Mouse (Mus musculus) small intestine, adult 2 months (tissue): ENCODE measurements at regions not wholly inside any gene's neighbourhood (a gene's known extent, or its start where the extent isn't known, plus 50 kb on each side); places are given as distances from the start of the nearest gene placed in this dataset.

ENCODE experiments used
- H3K27ac ChIP-seq: fragments of 200-500 bp; 2 replicates; pipeline ENCODE4 v1.5.1; 2012; ENCODE audit warnings: low read depth, low read length, control low read depth, inconsistent platforms; ENCODE audit not compliant: insufficient read depth
- H3K27me3 ChIP-seq: fragments of 200-500 bp; 2 replicates; pipeline ENCODE4 v1.6.1; 2012; ENCODE audit warnings: mild to moderate bottlenecking, moderate library complexity, low read length, inconsistent platforms; ENCODE audit not compliant: control insufficient read depth, insufficient read depth
- H3K36me3 ChIP-seq: fragments of 200-500 bp; 2 replicates; pipeline ENCODE4 v1.6.1; 2012; ENCODE audit warnings: mild to moderate bottlenecking, low read length, control low read depth, inconsistent platforms; ENCODE audit not compliant: control insufficient read depth, insufficient read depth
- H3K4me1 ChIP-seq: fragments of 200-500 bp; 2 replicates; pipeline ENCODE4 v1.6.1; 2012; ENCODE audit warnings: low read length, inconsistent platforms, mixed read lengths; ENCODE audit not compliant: control insufficient read depth, insufficient read depth, insufficient read length
- H3K4me3 ChIP-seq: fragments of 200-500 bp; 2 replicates; pipeline ENCODE4 v1.5.1; 2012; ENCODE audit warnings: low read depth, mild to moderate bottlenecking, control low read depth, inconsistent platforms, low read length, moderate library complexity
- CTCF ChIP-seq: fragments of 200-500 bp; IDR thresholded peaks from 2 replicates; pipeline ENCODE4 v1.5.1; 2012; ENCODE audit warnings: low read depth, mild to moderate bottlenecking, control low read depth, inconsistent platforms, low read length, moderate library complexity, mixed read lengths; ENCODE audit not compliant: insufficient replicate concordance, insufficient read length; ENCODE audit errors: extremely low read depth
- POLR2A ChIP-seq: fragments of 200-500 bp; IDR thresholded peaks from 2 replicates; pipeline ENCODE4 v1.6.1; 2012; ENCODE audit warnings: low read depth, mild to moderate bottlenecking, control low read depth, inconsistent platforms, low read length, moderate library complexity
- WGBS: fragments of 180-500 bp; shearing (Covaris S2); methylation state at CpG from one replicate; pipeline ENCODE4 v1.1.7; 2018; 5-methylcytosine and 5-hydroxymethylcytosine counted together

GRCm38 (mm10) chr4:81101049-81101448 is 190.6 kb downstream of the Lurap1l start:
- 83% methylated on average over 2 of the region's 2 CpGs for WGBS
- Histone ChIP-seq H3K4me1 (no peaks in the 10 kb centered on the region), H3K27me3 (no peaks in the 10 kb centered on the region), H3K4me3 (no peak overlapping the region), H3K27ac (no peak overlapping the region), H3K36me3 (no peaks in the 10 kb centered on the region)
- no peak for TF ChIP-seq CTCF

GRCm38 (mm10) chr4:81111307-81111706 is 200.9 kb downstream of the Lurap1l start:
- H3K27me3 ChIP-seq, result no peaks in the 10 kb centered on the region
- no peaks in the 10 kb centered on the region for H3K4me1 ChIP-seq
- 33% methylated on average over 3 of the region's 3 CpGs for WGBS
- TF ChIP-seq POLR2A, result no peak
- TF ChIP-seq CTCF, result no peak
- no peak overlapping the region for H3K4me3 ChIP-seq
- H3K36me3 ChIP-seq, result no peaks in the 10 kb centered on the region
- H3K27ac ChIP-seq, result no peak overlapping the region

- WGBS, result 85% methylated on average over 7 of the region's 7 CpGs
- no peak for TF ChIP-seq POLR2A
- no peak for TF ChIP-seq CTCF
- H3K36me3 ChIP-seq, result no peaks in the 10 kb centered on the region
Measured at GRCm38 (mm10) chr4:81116411-81116810, 206.0 kb downstream of the Lurap1l start.

GRCm38 (mm10) chr4:81124155-81124554 is 213.7 kb downstream of the Lurap1l start:
- no peak for TF ChIP-seq POLR2A
- no peak for TF ChIP-seq CTCF
- Histone ChIP-seq H3K4me3 (no peak overlapping the region), H3K4me1 (no peaks in the 10 kb centered on the region), H3K27ac (no peak overlapping the region), H3K36me3 (no peaks in the 10 kb centered on the region), H3K27me3 (no peaks in the 10 kb centered on the region)
- WGBS, result 63% methylated on average over 3 of the region's 3 CpGs

More at GRCm38 (mm10) chr4:81116411-81116810, 206.0 kb downstream of the Lurap1l start:
- Histone ChIP-seq H3K27me3 (no peaks in the 10 kb centered on the region), H3K4me1 (no peaks in the 10 kb centered on the region), H3K4me3 (no peak overlapping the region), H3K27ac (no peak overlapping the region)

GRCm38 (mm10) chr4:81129874-81130273 is 219.4 kb downstream of the Lurap1l start:
- no peaks in the 10 kb centered on the region for H3K36me3 ChIP-seq
- 45% methylated on average over 2 of the region's 2 CpGs for WGBS
- no peak overlapping the region for H3K4me3 ChIP-seq
- H3K27me3 ChIP-seq, result no peaks in the 10 kb centered on the region
- H3K27ac ChIP-seq, result no peak overlapping the region
- TF ChIP-seq POLR2A, result no peak
- no peak for TF ChIP-seq CTCF
- no peaks in the 10 kb centered on the region for H3K4me1 ChIP-seq

GRCm38 (mm10) chr4:81173111-81173510 is 262.7 kb downstream of the Lurap1l start:
- Histone ChIP-seq H3K4me3 (no peak overlapping the region), H3K27ac (no peak overlapping the region), H3K36me3 (no peaks in the 10 kb centered on the region), H3K27me3 (no peaks in the 10 kb centered on the region), H3K4me1 (no peaks in the 10 kb centered on the region)
- TF ChIP-seq POLR2A (no peak), CTCF (no peak)
- 78% methylated on average over 2 of the region's 2 CpGs for WGBS

GRCm38 (mm10) chr4:81177443-81178041 is 265.1 kb downstream of the Mpdz start:
- no peak for TF ChIP-seq POLR2A
- TF ChIP-seq CTCF, result no peak
- Histone ChIP-seq H3K4me1 (no peaks in the 10 kb centered on the region), H3K36me3 (no peaks in the 10 kb centered on the region), H3K27me3 (no peaks in the 10 kb centered on the region), H3K4me3 (no peak overlapping the region), H3K27ac (no peak overlapping the region)
- 50% methylated on average over 11 of the region's 11 CpGs for WGBS
